Mouse (Mus musculus) embryonic facial prominence, embryonic 12.5 days (tissue): ENCODE measurements around the gene Srgap2. TPM values are rescaled to one million over a fixed set of nuclear protein-coding genes. Genes with fewer than 3 reads are reported as not detected.
A peak's percentile ranks its signal among the peaks of the same experiment; 100 is the strongest.

ENCODE experiments used
- ATAC-seq: fragments of 200-750 bp; cut with Nextera tagmentation; 2 replicates; pipeline ENCODE4 v1.8.0; 2017; ENCODE audit not compliant: insufficient number of reproducible peaks, insufficient read depth, low FRiP score, low TSS enrichment
- H3K27ac ChIP-seq: fragments of 300-500 bp; sonication (generic); 2 replicates; pipeline ENCODE4 v1.5.1; 2016; ENCODE audit warnings: mild to moderate bottlenecking
- H3K27me3 ChIP-seq: fragments of 300-500 bp; sonication (generic); 2 replicates; pipeline ENCODE4 v1.6.1; 2016; ENCODE audit warnings: mild to moderate bottlenecking, moderate library complexity
- H3K36me3 ChIP-seq: fragments of 300-500 bp; sonication (generic); 2 replicates; pipeline ENCODE4 v1.6.1; 2016; ENCODE audit warnings: mild to moderate bottlenecking
- H3K4me1 ChIP-seq: fragments of 300-500 bp; sonication (generic); 2 replicates; pipeline ENCODE4 v1.6.1; 2016
- H3K4me2 ChIP-seq: fragments of 300-500 bp; sonication (generic); replicated peaks from 2 replicates; pipeline ENCODE4 v1.6.1; 2016; ENCODE audit warnings: mild to moderate bottlenecking, moderate library complexity
- H3K4me3 ChIP-seq: fragments of 300-500 bp; sonication (generic); 2 replicates; pipeline ENCODE4 v1.5.1; 2016; ENCODE audit warnings: mild to moderate bottlenecking
- H3K9ac ChIP-seq: fragments of 300-500 bp; sonication (generic); 2 replicates; pipeline ENCODE4 v1.6.1; 2016; ENCODE audit warnings: mild to moderate bottlenecking, moderate library complexity
- H3K9me3 ChIP-seq: fragments of 300-500 bp; sonication (generic); 2 replicates; pipeline ENCODE4 v1.6.1; 2016; ENCODE audit warnings: mild to moderate bottlenecking, moderate library complexity
- WGBS: fragments of 180-500 bp; shearing (Covaris S2); methylation state at CpG from one replicate; pipeline ENCODE4 v1.1.7; 2016; 5-methylcytosine and 5-hydroxymethylcytosine counted together
- polyA plus RNA-seq: library from polyadenylated mRNA; unstranded; fragments of >200 nt; fragmentation: Nextera tagmentation; extraction: Ambion mirVana; gene quantifications from 2 replicates; pipeline ENCODE4 v1.2.1, GENCODE M21; 2016

Gene Srgap2
- polyA plus RNA-seq, 1 experiment from 2014 or later = 18.3 TPM

DNA sequence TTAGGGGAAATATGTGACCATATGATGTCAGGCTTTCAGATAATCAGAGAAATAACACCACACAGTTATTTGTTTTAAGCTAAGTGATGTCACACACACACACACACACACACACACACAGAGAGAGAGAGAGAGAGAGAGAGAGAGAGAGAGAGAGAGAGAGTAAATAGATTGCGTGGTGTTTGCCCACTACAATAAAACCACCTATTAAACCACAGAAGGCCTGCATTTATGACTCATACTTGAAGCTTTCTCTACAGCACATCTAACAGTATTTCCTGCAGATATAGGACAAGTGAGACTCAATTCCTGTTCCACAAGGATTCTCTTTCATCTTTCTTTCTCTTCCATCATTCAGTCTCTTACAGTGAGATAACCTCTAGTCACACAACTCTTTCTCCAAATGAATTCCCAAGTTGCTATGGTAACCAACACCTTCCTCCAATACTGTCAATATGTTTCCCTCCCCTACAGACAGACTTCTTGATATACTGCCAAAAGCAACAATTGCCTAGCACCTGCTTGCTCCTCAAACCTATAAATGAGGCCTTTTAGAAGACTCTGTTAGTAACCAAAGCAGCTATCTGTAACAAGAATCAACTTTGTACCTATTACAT is 66.1 kb downstream of the Srgap2 start:
- Histone ChIP-seq H3K4me3 (no peak overlapping the region), H3K4me1 (no peaks in the 10 kb centered on the region), H3K4me2 (no peak overlapping the region), H3K27ac (no peak overlapping the region), H3K36me3 (no peaks in the 10 kb centered on the region), H3K9ac (no peak overlapping the region), H3K9me3 (no peaks in the 10 kb centered on the region), H3K27me3 (no peaks in the 10 kb centered on the region)
- 100% methylated on average over 1 of the region's 1 CpGs for WGBS
- ATAC-seq = no peak

DNA sequence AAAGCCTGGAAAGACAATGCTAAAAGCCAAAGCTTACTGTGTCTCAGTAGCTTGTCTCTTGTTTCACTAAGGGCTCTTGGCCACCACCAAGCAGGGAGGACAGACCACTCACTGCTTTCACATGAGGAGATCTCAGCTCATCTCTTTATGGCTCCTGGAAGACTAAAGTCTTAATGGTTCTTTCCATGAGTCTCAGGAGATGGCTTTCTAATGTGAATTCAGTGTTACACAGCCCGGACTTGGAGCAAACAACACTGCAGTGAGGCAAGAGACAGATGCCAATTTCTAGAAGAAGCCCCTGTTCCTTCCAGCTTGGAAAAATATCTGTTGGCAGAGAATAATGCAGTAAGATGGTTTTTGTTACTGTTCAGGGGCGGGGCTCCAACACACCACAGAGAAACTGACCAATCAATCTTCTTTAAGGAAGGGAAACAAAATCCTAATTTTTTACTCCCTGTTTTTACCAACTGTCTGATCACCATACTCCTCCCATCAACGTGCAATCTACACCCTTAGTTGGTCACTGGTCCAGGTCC is 71.7 kb downstream of the Srgap2 start:
- Histone ChIP-seq H3K27ac (no peak overlapping the region), H3K27me3 (no peaks in the 10 kb centered on the region), H3K4me3 (no peak overlapping the region), H3K4me1 (no peaks in the 10 kb centered on the region), H3K9ac (no peak overlapping the region), H3K4me2 (no peak overlapping the region), H3K9me3 (no peaks in the 10 kb centered on the region), H3K36me3 (no peaks in the 10 kb centered on the region)
- 81% methylated on average over 3 of the region's 3 CpGs for WGBS
- no peak for ATAC-seq

DNA sequence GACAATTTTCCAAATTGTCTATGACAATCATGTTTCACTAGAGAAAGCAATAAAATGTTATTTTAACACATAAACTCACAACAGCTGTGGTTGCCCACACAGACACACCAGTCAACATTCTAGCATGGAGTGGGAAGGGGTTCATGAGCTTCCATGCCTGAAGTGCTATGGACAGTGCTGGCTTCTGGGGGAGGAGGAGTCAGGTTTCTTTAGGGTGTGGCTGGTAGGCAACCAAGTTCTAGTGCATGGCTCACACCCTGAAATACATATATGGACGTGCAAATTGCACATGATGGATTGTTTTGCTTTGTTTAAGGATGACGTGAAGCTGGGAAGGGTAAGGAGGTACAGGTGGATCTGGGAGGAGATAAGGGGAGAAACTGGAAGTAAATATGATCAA is 72.8 kb downstream of the Srgap2 start:
- Histone ChIP-seq H3K9me3 (no peaks in the 10 kb centered on the region), H3K4me1 (no peaks in the 10 kb centered on the region), H3K4me2 (no peak overlapping the region), H3K9ac (no peak overlapping the region), H3K36me3 (no peaks in the 10 kb centered on the region), H3K27me3 (no peaks in the 10 kb centered on the region), H3K27ac (no peak overlapping the region), H3K4me3 (no peak overlapping the region)
- ATAC-seq = no peak
- 78% methylated on average over 2 of the region's 2 CpGs for WGBS

DNA sequence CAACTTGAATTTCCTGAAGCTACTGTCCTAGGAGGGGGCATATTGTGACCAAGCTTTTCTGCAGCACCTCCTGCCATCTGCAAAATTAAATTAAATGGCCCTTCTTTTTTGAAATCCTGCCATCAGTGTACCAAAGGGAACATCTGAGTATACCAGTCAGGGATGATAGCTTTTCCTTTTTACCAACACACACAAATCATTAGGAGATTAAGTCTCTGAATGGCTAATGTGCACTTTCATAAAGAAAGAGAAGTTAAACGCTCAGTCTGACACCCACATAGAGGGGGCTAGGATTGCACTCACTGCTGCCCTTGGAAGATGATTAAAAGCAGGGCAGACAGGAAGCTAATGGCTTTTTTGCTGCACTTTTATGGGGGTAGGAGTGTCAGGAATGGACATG is 73.8 kb downstream of the Srgap2 start:
- Histone ChIP-seq H3K4me2 (no peak overlapping the region), H3K9me3 (no peaks in the 10 kb centered on the region), H3K4me3 (no peak overlapping the region), H3K27ac (no peak overlapping the region), H3K36me3 (no peaks in the 10 kb centered on the region), H3K27me3 (no peaks in the 10 kb centered on the region), H3K9ac (no peak overlapping the region), H3K4me1 (no peaks in the 10 kb centered on the region)
- WGBS = 34% methylated on average over 1 of the region's 1 CpGs
- no peak for ATAC-seq

DNA sequence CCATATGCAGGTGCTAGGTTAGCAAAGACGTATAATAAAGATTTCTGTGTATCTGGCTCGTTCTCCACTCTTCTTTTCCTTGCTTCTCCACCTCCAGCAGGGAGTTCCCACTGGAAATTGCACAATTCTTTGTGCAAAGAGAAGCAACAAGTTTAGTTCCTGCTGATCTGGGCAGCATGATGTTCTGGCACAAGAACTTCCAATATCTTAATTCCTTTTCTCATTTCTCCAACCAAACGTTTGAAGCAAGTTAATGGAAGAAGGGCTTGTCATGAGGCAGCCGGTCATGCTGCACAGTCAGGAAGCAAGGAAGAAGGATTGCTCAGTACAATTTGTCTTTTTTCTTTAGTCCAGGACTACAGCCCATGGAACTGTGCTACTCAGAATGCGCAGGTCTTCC is 78.8 kb downstream of the Srgap2 start:
- no peak overlapping the region for H3K9ac ChIP-seq
- 86% methylated on average over 5 of the region's 5 CpGs for WGBS
- H3K27me3 ChIP-seq = no peaks in the 10 kb centered on the region

DNA sequence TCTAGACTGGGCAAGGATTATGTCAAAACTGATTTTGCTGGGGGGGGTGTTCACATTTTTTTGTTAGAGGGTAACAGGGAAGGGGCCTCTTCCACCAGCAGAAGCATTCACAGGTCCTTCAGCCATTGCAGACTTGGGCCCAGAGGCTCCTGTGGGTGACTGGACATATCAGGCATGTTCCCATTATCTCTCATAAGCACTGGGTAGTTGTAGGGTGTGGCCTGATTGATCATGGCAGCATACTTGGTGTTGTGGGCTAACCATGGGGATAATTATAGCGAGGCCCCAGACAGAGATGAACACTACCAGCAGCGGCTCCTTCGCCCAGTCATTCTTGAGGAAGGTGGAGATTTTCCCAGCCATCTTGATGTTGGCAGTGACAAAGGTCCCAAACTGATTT is 79.8 kb downstream of the Srgap2 start:
- no peak overlapping the region for H3K4me3 ChIP-seq
- no peak overlapping the region for H3K9ac ChIP-seq
- no peak overlapping the region for H3K4me2 ChIP-seq
- ATAC-seq = no peak
- H3K9me3 ChIP-seq = no peaks in the 10 kb centered on the region
- 93% methylated on average over 3 of the region's 3 CpGs for WGBS
- no peaks in the 10 kb centered on the region for H3K4me1 ChIP-seq
- H3K27me3 ChIP-seq = no peaks in the 10 kb centered on the region
- no peak overlapping the region for H3K27ac ChIP-seq
- H3K36me3 ChIP-seq = no peaks in the 10 kb centered on the region

More for the DNA sequence above, 78.8 kb downstream of the Srgap2 start:
- H3K4me1 ChIP-seq = no peaks in the 10 kb centered on the region
- no peak overlapping the region for H3K27ac ChIP-seq
- no peaks in the 10 kb centered on the region for H3K36me3 ChIP-seq
- H3K4me2 ChIP-seq = no peak overlapping the region
- ATAC-seq = no peak
- H3K4me3 ChIP-seq = no peak overlapping the region
- no peaks in the 10 kb centered on the region for H3K9me3 ChIP-seq

DNA sequence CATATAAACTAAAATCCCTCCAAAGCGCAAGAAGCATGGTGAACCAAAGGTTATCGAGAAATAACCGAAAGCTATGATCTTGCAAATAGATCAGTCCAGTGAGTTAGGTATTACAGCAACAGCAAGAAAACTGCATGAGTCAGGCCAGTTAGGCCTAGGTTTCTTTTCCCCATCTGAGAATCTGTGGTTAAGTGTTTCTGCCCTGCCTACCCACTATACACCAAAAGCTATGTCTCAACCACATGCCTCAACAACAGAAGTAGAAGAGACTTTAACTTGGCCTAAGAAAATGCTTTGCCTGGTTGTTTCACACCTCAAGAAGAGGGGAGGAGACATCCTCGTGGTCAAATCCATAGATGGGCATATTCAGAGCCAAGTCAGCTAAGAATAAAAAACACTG is 80.6 kb downstream of the Srgap2 start:
- 92% methylated on average over 4 of the region's 4 CpGs for WGBS
- ATAC-seq = no peak
- Histone ChIP-seq H3K27ac (no peak overlapping the region), H3K4me2 (no peak overlapping the region), H3K9me3 (no peaks in the 10 kb centered on the region), H3K4me1 (no peaks in the 10 kb centered on the region), H3K9ac (no peak overlapping the region), H3K27me3 (no peaks in the 10 kb centered on the region), H3K4me3 (no peak overlapping the region), H3K36me3 (no peaks in the 10 kb centered on the region)

DNA sequence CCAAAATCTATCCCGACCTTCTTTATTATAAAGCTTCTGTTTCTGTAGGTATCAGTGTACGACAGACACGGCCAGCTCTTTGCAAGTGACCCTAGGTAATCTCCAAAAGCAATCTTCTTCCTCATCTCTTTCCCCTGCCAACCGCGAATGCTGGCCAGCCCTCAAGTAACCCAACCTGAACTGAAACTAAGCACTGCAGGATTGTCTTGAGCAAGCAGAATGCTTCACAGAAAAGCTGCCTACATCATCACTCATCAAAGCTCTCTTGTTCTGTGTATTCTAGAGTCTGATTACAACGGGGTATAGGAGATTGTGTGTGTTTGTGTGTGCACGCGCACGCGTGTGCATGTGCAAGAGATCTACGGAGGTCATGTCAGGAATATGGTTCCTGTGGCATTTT is 88.6 kb downstream of the Srgap2 start:
- H3K27me3 ChIP-seq = no peaks in the 10 kb centered on the region
- ATAC-seq = no peak
- H3K4me2 ChIP-seq = no peak overlapping the region
- H3K36me3 ChIP-seq = no peaks in the 10 kb centered on the region
- 86% methylated on average over 11 of the region's 11 CpGs for WGBS
- peaks cover 3% of the 10 kb centered on the region; the same call in 1 of the 2 replicates for H3K4me1 ChIP-seq
- no peak overlapping the region for H3K4me3 ChIP-seq
- no peaks in the 10 kb centered on the region for H3K9me3 ChIP-seq
- H3K27ac ChIP-seq = no peak overlapping the region
- H3K9ac ChIP-seq = no peak overlapping the region

DNA sequence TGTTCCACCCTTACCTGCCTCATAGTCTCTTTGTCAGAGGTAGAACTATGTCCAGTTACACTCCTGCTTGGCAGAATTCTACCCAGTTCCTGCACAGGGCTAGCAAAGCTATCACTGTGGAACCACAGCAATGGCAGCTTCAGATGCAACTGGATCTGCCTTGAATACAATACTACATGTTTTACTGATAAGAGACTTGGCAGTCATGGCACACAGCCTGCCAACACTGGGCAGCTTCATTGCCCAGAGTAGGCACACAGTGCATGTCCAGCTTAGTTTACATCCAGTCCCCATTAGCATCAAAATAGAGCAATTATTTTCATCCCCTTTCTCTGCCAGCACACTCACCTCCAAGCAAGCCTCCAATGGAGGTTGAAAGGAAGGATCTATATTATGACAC is 89.2 kb downstream of the Srgap2 start:
- ATAC-seq = no peak
- Histone ChIP-seq H3K36me3 (no peaks in the 10 kb centered on the region), H3K4me3 (no peak overlapping the region), H3K9ac (no peak overlapping the region), H3K9me3 (no peaks in the 10 kb centered on the region), H3K27ac (no peak overlapping the region), H3K27me3 (no peaks in the 10 kb centered on the region), H3K4me1 (peaks cover 3% of the 10 kb centered on the region; the same call in 1 of the 2 replicates), H3K4me2 (no peak overlapping the region)

DNA sequence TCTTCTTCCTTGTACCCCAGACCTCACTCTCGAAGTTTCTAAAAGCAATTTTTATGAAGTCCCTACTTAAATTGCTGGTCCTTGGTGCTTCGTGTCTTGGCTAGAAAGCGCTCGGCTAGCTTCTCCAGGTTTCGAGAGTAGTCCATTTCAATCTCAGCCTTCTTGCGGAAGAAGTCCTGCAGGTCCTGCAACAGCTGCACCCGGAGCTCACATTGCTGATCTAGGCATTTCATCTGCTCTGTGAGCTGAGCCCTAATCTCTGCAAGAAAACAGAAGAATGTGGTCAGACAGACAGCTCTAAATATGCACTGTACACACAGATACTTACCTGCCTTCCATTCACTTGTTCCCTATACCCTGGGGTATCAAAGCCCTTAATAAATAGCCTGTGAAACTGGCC is 90.5 kb downstream of the Srgap2 start:
- Histone ChIP-seq H3K4me3 (no peak overlapping the region), H3K27me3 (no peaks in the 10 kb centered on the region), H3K36me3 (no peaks in the 10 kb centered on the region), H3K9ac (no peak overlapping the region), H3K9me3 (no peaks in the 10 kb centered on the region), H3K4me2 (no peak overlapping the region), H3K4me1 (peaks cover 8% of the 10 kb centered on the region), H3K27ac (no peak overlapping the region)
- 82% methylated on average over 7 of the region's 7 CpGs for WGBS
- ATAC-seq = no peak

DNA sequence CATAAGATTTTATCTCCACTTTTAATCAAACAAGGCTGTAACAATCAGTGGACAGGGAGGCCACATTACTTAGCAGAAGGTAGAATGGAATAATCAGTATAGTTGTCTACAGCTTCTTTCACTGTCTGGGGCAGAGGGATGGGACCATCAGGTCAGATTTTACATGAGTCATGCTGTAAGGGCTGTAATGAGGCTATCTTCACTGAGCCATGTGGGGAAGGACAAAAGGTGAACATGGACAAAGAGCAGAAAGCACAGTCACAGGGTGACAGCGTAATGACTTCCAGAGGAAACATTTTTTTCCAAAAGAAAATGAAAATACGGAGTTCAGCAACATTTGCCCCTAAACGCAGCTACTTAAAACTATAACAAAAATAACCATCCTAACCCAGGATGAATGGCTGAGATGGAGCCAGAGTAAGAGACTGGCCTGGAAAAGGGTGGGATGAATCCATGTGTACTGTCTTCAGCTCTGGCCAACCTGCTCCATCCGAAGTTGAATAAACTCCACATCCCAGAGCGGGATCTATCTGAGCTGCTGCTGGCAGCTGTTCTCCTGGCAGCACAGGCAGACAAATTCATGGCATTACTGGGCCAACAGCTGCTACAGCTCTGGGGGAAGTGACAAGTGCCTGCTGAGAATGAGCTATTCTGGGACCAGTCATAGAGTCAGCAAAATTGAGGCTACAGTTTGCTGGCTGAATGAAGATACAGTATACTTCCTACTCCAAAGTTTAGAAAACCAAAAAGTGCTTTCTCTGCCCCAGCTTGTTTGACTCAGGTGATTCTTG is 95.5 kb downstream of the Srgap2 start:
- WGBS = 72% methylated on average over 5 of the region's 5 CpGs
- Histone ChIP-seq H3K4me1 (peaks cover 21% of the 10 kb centered on the region), H3K36me3 (no peaks in the 10 kb centered on the region), H3K9ac (no peak overlapping the region), H3K9me3 (no peaks in the 10 kb centered on the region), H3K27me3 (no peaks in the 10 kb centered on the region), H3K27ac (no peak overlapping the region), H3K4me2 (no peak overlapping the region), H3K4me3 (no peak overlapping the region)
- ATAC-seq = no peak

DNA sequence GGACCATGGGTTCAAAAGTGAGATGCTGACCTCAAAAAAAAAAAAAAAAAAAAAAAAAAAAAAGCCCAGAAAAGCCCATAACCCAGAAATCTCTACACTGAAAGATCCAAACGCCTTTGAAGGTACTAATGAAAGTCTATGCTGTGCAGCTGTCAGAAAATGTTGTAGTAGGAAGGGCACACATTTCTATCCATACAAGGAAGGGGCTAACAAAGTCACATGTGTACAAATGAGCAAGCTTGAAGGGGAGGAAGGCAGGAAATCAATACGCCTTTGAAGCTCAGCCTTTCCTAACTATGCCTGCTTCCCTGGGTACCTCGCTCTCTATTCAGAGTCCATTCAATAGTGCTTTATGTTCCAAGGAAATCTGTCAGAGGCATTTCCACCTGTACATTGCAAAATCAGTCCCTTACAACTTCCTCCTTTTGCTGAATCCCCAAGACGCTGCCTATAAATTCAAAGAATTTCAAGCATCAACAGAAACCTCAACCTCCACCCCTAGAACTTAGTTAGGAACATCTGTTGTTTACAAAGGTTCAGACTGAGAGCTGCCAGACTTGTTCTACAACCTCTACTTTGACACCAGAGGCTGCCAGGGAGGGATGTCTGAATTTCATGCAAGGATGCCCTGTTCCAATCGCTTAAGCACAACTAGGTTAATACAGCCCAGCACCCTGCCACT is 99.9 kb downstream of the Srgap2 start:
- no peak for ATAC-seq
- no peak overlapping the region for H3K4me3 ChIP-seq
- H3K27ac ChIP-seq = 0 out of 2 replicates have a peak overlapping the region, but pooled peaks have one; percentile 60
- H3K9ac ChIP-seq = no peak overlapping the region
- no peaks in the 10 kb centered on the region for H3K9me3 ChIP-seq
- H3K27me3 ChIP-seq = no peaks in the 10 kb centered on the region
- H3K36me3 ChIP-seq = no peaks in the 10 kb centered on the region
- 12% methylated on average over 5 of the region's 5 CpGs for WGBS
- peaks cover 21% of the 10 kb centered on the region for H3K4me1 ChIP-seq
- H3K4me2 ChIP-seq = no peak overlapping the region
